Mouse (Mus musculus): ENCODE measurements around the gene Nkx2-1. TPM values are rescaled to one million over a fixed set of nuclear protein-coding genes. Genes with fewer than 3 reads are reported as not detected.
"Not testable (repeated sequence)": the region's sequence is repeated elsewhere in the genome, so short reads cannot be mapped to it uniquely, and the experiment has no call there.

The Nkx2-1 gene
- polyA plus RNA-seq, 1 experiment = not detected

DNA sequence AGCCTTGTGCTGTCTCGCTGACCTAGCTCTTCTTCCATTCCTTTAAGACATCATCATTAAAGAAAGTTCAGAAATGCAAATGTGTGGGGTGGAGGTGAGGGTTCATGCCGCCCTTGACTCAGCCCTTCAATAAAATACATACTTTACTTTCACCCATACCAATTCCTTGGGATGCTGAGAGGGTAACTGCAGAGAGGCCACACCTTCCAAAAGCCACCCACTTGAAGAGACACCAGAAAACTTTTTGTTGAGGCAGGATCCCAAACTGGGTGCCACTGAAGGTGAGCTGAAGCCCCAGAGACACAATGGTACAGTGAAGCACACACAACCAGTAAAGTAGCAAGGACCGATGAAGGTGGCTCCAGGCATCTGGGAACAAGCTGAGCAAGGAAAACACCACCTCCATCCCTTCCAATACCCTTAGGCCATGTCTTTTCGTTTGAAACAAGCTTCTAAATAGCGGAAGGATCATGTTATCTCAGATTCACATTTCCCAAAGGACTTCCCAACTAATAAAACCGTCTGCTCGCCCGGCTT, 8.6 kb downstream of the Nkx2-1 start:
- Histone ChIP-seq H3K27me3 (ENCODE audit: control insufficient read depth, insufficient read depth, insufficient read length) (peaks cover 10% of the 10 kb centered on the region), H3K79me2 (ENCODE audit: control insufficient read depth, insufficient read depth) (no peaks in the 10 kb centered on the region), H3ac (ENCODE audit: control insufficient read depth, insufficient read length, low read depth) (no peak overlapping the region), H3K36me3 (ENCODE audit: control insufficient read depth, insufficient read depth) (no peaks in the 10 kb centered on the region), H3K79me3 (ENCODE audit: low read depth) (no peaks in the 10 kb centered on the region), H3K4me3 (ENCODE audit: insufficient read depth, poor library complexity, severe bottlenecking) (no peak overlapping the region)
- no peak for TF ChIP-seq CTCF (IDR thresholded peaks at IDR 0.05; ENCODE audit: control insufficient read depth, insufficient read depth, insufficient read length)
- TF ChIP-seq CEBPB (IDR thresholded peaks at IDR 0.05; ENCODE audit: low read depth) = no peak
- no peak for TF ChIP-seq MAX (IDR thresholded peaks at IDR 0.05)
- no peak for TF ChIP-seq MYOD1 (IDR thresholded peaks at IDR 0.05; ENCODE audit: control insufficient read depth, insufficient read length, low read depth)
- TF ChIP-seq MYOG (IDR thresholded peaks at IDR 0.05; ENCODE audit: control insufficient read depth, extremely low read depth, insufficient read length) = no peak
- TF ChIP-seq USF1 (IDR thresholded peaks at IDR 0.05; ENCODE audit: low read depth) = no peak
- TF ChIP-seq FOSL1 (IDR thresholded peaks at IDR 0.05; ENCODE audit: insufficient read depth, low read length, poor library complexity, severe bottlenecking) = no peak

DNA sequence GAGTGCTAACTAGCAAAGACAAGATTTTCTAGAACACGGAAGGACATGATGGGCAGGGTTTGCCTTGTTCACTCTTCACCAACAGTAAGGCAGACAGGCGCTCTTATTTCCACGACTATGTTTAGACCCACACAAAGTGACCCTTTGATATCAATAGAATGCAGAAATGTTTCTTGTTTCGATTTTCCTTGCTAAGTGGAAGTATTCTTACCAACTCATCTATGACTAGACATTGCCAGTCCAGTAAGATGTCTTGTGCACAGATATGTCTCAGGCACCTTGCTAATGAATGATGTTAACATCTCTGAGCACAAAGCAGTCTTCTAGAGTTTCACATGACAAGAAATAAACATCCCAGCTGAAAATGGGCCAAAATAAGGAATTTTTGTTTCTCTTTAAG, 9.6 kb downstream of the Nkx2-1 start:
- Histone ChIP-seq H3K4me3 (ENCODE audit: insufficient read depth, poor library complexity, severe bottlenecking) (no peak overlapping the region), H3K36me3 (ENCODE audit: control insufficient read depth, insufficient read depth) (no peaks in the 10 kb centered on the region), H3K79me3 (ENCODE audit: low read depth) (no peaks in the 10 kb centered on the region), H3ac (ENCODE audit: control insufficient read depth, insufficient read length, low read depth) (no peak overlapping the region), H3K27me3 (ENCODE audit: control insufficient read depth, insufficient read depth, insufficient read length) (peaks cover 7% of the 10 kb centered on the region), H3K79me2 (ENCODE audit: control insufficient read depth, insufficient read depth) (no peaks in the 10 kb centered on the region)
- TF ChIP-seq USF1 (IDR thresholded peaks at IDR 0.05; ENCODE audit: low read depth) = no peak
- no peak for TF ChIP-seq MAX (IDR thresholded peaks at IDR 0.05)
- TF ChIP-seq CTCF (IDR thresholded peaks at IDR 0.05; ENCODE audit: control insufficient read depth, insufficient read depth, insufficient read length) = no peak
- no peak for TF ChIP-seq MYOG (IDR thresholded peaks at IDR 0.05; ENCODE audit: control insufficient read depth, extremely low read depth, insufficient read length)
- TF ChIP-seq FOSL1 (IDR thresholded peaks at IDR 0.05; ENCODE audit: insufficient read depth, low read length, poor library complexity, severe bottlenecking) = no peak
- no peak for TF ChIP-seq CEBPB (IDR thresholded peaks at IDR 0.05; ENCODE audit: low read depth)
- TF ChIP-seq MYOD1 (IDR thresholded peaks at IDR 0.05; ENCODE audit: control insufficient read depth, insufficient read length, low read depth) = no peak

DNA sequence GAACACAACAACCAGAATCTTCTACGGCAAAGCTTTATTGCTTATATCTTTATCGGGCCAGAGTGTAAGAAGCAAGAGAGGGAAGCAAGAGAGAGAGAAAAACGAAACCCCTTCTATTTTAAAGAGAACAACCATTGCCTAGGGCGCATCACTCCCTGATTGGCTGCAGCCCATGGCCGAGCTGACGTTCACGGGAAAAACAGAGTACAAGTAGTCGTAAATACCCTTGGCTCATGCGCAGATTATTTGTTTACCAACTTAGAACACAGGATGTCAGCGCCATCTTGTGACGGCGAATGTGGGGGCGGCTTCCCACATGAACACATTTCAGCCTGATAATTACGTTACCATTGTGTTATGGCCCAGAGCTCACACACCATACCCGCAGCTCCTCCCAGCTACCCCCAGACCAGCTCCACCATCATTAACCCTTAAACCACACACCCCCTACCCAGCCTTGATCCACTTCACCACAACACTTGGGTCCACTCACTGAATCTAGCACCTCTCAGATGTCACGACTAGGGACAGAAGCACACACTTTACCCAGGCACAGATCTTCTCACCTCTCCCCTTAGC, 11.4 kb downstream of the Nkx2-1 start:
- peaks cover 16% of the 10 kb centered on the region for H3K27me3 ChIP-seq (ENCODE audit: control insufficient read depth, insufficient read depth, insufficient read length)
- not testable (repeated sequence) for H3K36me3 ChIP-seq (ENCODE audit: control insufficient read depth, insufficient read depth); H3K4me3 ChIP-seq (ENCODE audit: insufficient read depth, poor library complexity, severe bottlenecking); H3K79me2 ChIP-seq (ENCODE audit: control insufficient read depth, insufficient read depth); H3K79me3 ChIP-seq (ENCODE audit: low read depth); H3ac ChIP-seq (ENCODE audit: control insufficient read depth, insufficient read length, low read depth)

DNA sequence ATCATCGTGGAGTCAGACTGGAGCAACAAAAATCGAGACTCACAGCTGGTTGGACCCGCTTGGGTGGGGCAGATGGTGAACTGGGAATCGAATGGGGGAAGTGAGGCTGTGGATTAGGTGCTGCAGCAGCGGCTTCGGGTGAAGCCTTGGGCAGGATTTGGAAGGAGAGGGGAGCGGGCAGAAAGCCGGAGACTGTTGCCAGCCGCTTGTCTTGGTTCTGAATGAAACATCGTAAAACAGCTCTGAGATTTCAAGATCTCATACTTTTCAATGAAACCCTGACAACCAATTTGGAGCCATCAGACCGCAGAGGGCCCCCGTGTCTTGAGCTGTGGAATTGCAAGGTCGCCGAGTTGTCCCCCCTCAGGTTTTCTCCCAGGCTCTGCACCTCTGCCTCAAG, 12.5 kb downstream of the Nkx2-1 start:
- Histone ChIP-seq H3K79me2 (ENCODE audit: control insufficient read depth, insufficient read depth) (no peaks in the 10 kb centered on the region), H3K36me3 (ENCODE audit: control insufficient read depth, insufficient read depth) (no peaks in the 10 kb centered on the region), H3ac (ENCODE audit: control insufficient read depth, insufficient read length, low read depth) (no peak overlapping the region), H3K4me3 (ENCODE audit: insufficient read depth, poor library complexity, severe bottlenecking) (no peak overlapping the region), H3K79me3 (ENCODE audit: low read depth) (no peaks in the 10 kb centered on the region), H3K27me3 (ENCODE audit: control insufficient read depth, insufficient read depth, insufficient read length) (peaks cover 21% of the 10 kb centered on the region)
- TF ChIP-seq CTCF (IDR thresholded peaks at IDR 0.05; ENCODE audit: control insufficient read depth, insufficient read depth, insufficient read length) = no peak
- TF ChIP-seq MYOD1 (IDR thresholded peaks at IDR 0.05; ENCODE audit: control insufficient read depth, insufficient read length, low read depth) = no peak
- no peak for TF ChIP-seq CEBPB (IDR thresholded peaks at IDR 0.05; ENCODE audit: low read depth)
- TF ChIP-seq MYOG (IDR thresholded peaks at IDR 0.05; ENCODE audit: control insufficient read depth, extremely low read depth, insufficient read length) = no peak
- no peak for TF ChIP-seq USF1 (IDR thresholded peaks at IDR 0.05; ENCODE audit: low read depth)
- no peak for TF ChIP-seq FOSL1 (IDR thresholded peaks at IDR 0.05; ENCODE audit: insufficient read depth, low read length, poor library complexity, severe bottlenecking)
- no peak for TF ChIP-seq MAX (IDR thresholded peaks at IDR 0.05)

DNA sequence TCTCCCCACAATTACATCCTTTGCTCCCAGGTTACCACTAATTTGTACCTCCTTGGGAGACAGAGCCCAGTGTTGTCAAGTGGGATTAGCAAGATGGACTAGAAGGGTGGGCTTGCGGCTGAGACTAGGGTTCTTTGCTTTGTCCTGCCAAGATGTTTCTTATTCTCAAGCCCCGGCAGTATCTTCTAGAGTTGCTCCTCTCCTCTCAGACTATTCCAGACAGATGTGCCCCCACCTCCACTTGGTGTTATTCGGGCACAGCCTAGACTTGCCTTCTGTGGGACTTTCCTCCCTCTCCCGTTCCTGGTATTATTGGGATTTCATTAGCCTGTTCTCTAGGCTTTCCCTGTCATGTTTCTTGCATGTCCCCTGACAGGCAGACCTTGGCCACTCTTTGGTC, 14.5 kb downstream of the Nkx2-1 start:
- no peaks in the 10 kb centered on the region for H3K79me2 ChIP-seq (ENCODE audit: control insufficient read depth, insufficient read depth)
- TF ChIP-seq FOSL1 (IDR thresholded peaks at IDR 0.05; ENCODE audit: insufficient read depth, low read length, poor library complexity, severe bottlenecking) = no peak
- no peak for TF ChIP-seq MYOG (IDR thresholded peaks at IDR 0.05; ENCODE audit: control insufficient read depth, extremely low read depth, insufficient read length)
- no peak for TF ChIP-seq MYOD1 (IDR thresholded peaks at IDR 0.05; ENCODE audit: control insufficient read depth, insufficient read length, low read depth)
- no peak for TF ChIP-seq CTCF (IDR thresholded peaks at IDR 0.05; ENCODE audit: control insufficient read depth, insufficient read depth, insufficient read length)
- no peak for TF ChIP-seq USF1 (IDR thresholded peaks at IDR 0.05; ENCODE audit: low read depth)
- no peak for TF ChIP-seq CEBPB (IDR thresholded peaks at IDR 0.05; ENCODE audit: low read depth)
- no peak for TF ChIP-seq MAX (IDR thresholded peaks at IDR 0.05)
- no peak overlapping the region for H3K4me3 ChIP-seq (ENCODE audit: insufficient read depth, poor library complexity, severe bottlenecking)
- peaks cover 14% of the 10 kb centered on the region for H3K27me3 ChIP-seq (ENCODE audit: control insufficient read depth, insufficient read depth, insufficient read length)
- H3ac ChIP-seq (ENCODE audit: control insufficient read depth, insufficient read length, low read depth) = no peak overlapping the region
- H3K79me3 ChIP-seq (ENCODE audit: low read depth) = no peaks in the 10 kb centered on the region
- H3K36me3 ChIP-seq (ENCODE audit: control insufficient read depth, insufficient read depth) = no peaks in the 10 kb centered on the region

Data from C2C12 (cell line).